Mouse (Mus musculus) heart, adult 18-20 months (tissue): ENCODE data around the gene Hspa14. TPM values are rescaled to one million over a fixed set of nuclear protein-coding genes. Genes with fewer than 3 reads are reported as not detected.

Experiments
- total RNA-seq, 2 experiments: library from RNA; stranded (reverse); gene quantifications; 2 replicates each; pipeline ENCODE4 v1.2.3; 2021

Gene Hspa14
- total RNA-seq, 2 experiments from 2014 or later: 23.0 to 23.9 TPM

Other genes starting within 250 kb of the Hspa14 start
- 1 to 10 TPM; 8.5 to 9.1 TPM for gene Nmt2, start 228.6 kb downstream of the Hspa14 start, total RNA-seq
- 1 to 10 TPM; 5.0 to 5.5 TPM for gene Rpp38, start 180.2 kb downstream of the Hspa14 start, total RNA-seq
- 1 to 10 TPM; 1.4 to 1.8 TPM for gene Acbd7, start 176.6 kb downstream of the Hspa14 start, total RNA-seq
- not detected for gene Olah, start 115.6 kb downstream of the Hspa14 start, total RNA-seq
- 1 to 10 TPM; 2.3 to 2.5 TPM for gene Meig1, start 90.2 kb downstream of the Hspa14 start, total RNA-seq
- gene Dclre1c, start 88.7 kb downstream of the Hspa14 start, total RNA-seq: 1 to 10 TPM; 2.4 to 4.0 TPM
- gene Suv39h2, start 37.8 kb downstream of the Hspa14 start, total RNA-seq: under 1 TPM; 0.62 to 0.72 TPM
- 1 to 10 TPM in 1 of 2 experiments, under 1 TPM in 1; 0.99 to 1.4 TPM for gene Gm45902, start within 50 bp of the Hspa14 start, total RNA-seq
- gene Cdnf, start 216 bp upstream of the Hspa14 start, total RNA-seq: 10 to 100 TPM; 30.3 to 34.8 TPM
- 10 to 100 TPM in 1 of 2 experiments, 1 to 10 TPM in 1; 5.5 to 11.9 TPM for gene Fam107b, start 57.7 kb upstream of the Hspa14 start, total RNA-seq